Mouse (Mus musculus): ENCODE data around the gene Rab3il1. TPM values are rescaled to one million over a fixed set of nuclear protein-coding genes. Genes with fewer than 3 reads are reported as not detected.

Rab3il1 gene
- polyA plus RNA-seq, 1 experiment from 2014 or later: 23.8 TPM

DNA sequence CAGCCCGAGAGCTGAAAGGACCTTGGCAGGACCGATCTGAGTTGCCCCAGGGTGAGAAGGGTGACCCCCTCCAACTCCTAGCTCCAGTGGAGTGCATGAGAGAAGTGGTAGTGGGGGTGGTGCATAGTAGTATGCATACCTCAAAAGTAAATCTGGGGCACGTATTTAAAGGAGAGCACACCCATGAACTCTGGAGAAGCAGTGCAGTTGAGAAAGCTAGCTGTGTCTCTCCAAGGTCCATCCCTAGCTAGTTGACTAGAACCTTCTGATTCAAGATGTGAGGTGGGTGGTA, 17.0 kb downstream of the Rab3il1 start:
- H3K36me3 ChIP-seq (replicated peaks; ENCODE audit: control insufficient read depth, insufficient read depth): no peaks in the 10 kb centered on the region
- H3K4me1 ChIP-seq (replicated peaks; ENCODE audit: control insufficient read depth, insufficient read depth, low read length): peaks cover 21% of the 10 kb centered on the region
- peak overlapping the region; percentile 83 for H3K4me2 ChIP-seq (replicated peaks)
- no peaks in the 10 kb centered on the region for H3K27me3 ChIP-seq (ENCODE audit: control insufficient read depth, insufficient read depth, low read length)
- WGBS: 5% methylated on average over 3 of the region's 3 CpGs
- no peaks in the 10 kb centered on the region for H3K9me3 ChIP-seq (ENCODE audit: control insufficient read depth, low read length)
- H3K27ac ChIP-seq: no peak overlapping the region
- DNase-seq (ENCODE audit: low spot score) (no peak), ATAC-seq (ENCODE audit: low FRiP score) (peak; percentile 43; the same call in 1 of the 2 replicates)
- H3K4me3 ChIP-seq (replicated peaks; ENCODE audit: low read length): peak overlapping the region; percentile 51
- H3K9ac ChIP-seq: peak overlapping the region; percentile 75

DNA sequence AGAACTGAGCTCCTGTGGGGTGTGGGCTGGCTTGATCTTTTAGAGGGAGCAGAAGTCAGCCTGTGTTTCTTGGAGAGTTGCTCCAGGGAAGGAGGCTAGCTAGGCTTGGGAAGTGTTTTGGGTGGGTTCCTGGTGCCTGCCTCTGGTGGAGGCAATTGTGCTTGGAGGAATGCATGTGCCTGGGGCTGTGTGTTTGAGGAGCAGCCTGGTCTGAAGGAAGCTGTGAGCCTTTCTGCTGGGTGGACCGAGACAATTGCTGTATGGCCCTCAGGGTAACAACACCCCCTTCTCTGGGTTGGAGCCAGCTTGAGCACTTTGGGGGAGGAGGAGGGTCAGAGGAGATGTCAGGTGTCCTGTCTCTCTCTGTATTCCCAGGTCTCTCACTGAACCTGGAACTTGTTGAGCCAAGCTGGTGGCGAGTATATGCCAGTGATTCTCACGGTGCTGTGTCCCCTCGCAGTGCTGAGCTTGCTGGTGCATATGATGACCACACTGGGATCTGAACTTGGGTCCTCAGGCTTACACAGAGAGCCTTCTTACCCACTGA, 17.8 kb downstream of the Rab3il1 start:
- Histone ChIP-seq H3K9me3 (ENCODE audit: control insufficient read depth, low read length) (no peaks in the 10 kb centered on the region), H3K4me2 (replicated peaks) (peak overlapping the region; percentile 83), H3K4me3 (replicated peaks; ENCODE audit: low read length) (peak overlapping the region; percentile 51), H3K27me3 (ENCODE audit: control insufficient read depth, insufficient read depth, low read length) (no peaks in the 10 kb centered on the region), H3K4me1 (replicated peaks; ENCODE audit: control insufficient read depth, insufficient read depth, low read length) (peaks cover 21% of the 10 kb centered on the region), H3K27ac (no peak overlapping the region), H3K9ac (peak overlapping the region; percentile 75; the same call in 1 of the 2 replicates), H3K36me3 (replicated peaks; ENCODE audit: control insufficient read depth, insufficient read depth) (no peaks in the 10 kb centered on the region)
- 73% methylated on average over 4 of the region's 4 CpGs for WGBS
- no peak for DNase-seq (ENCODE audit: low spot score)
- no peak for ATAC-seq (ENCODE audit: low FRiP score)

- no peak overlapping the region for H3K4me3 ChIP-seq (replicated peaks; ENCODE audit: low read length)
- no peak overlapping the region for H3K4me2 ChIP-seq (replicated peaks)
- ATAC-seq (ENCODE audit: low FRiP score) (no peak), DNase-seq (ENCODE audit: low spot score) (no peak)
- no peaks in the 10 kb centered on the region for H3K27me3 ChIP-seq (ENCODE audit: control insufficient read depth, insufficient read depth, low read length)
- H3K9me3 ChIP-seq (ENCODE audit: control insufficient read depth, low read length): no peaks in the 10 kb centered on the region
- H3K4me1 ChIP-seq (replicated peaks; ENCODE audit: control insufficient read depth, insufficient read depth, low read length): peaks cover 29% of the 10 kb centered on the region
- no peak overlapping the region for H3K9ac ChIP-seq
- H3K27ac ChIP-seq: no peak overlapping the region
- 89% methylated on average over 2 of the region's 2 CpGs for WGBS
- H3K36me3 ChIP-seq (replicated peaks; ENCODE audit: control insufficient read depth, insufficient read depth): no peaks in the 10 kb centered on the region
Observed at GRCm38 (mm10) chr19:10021981-10022380, 20.5 kb downstream of the Rab3il1 start.

DNA sequence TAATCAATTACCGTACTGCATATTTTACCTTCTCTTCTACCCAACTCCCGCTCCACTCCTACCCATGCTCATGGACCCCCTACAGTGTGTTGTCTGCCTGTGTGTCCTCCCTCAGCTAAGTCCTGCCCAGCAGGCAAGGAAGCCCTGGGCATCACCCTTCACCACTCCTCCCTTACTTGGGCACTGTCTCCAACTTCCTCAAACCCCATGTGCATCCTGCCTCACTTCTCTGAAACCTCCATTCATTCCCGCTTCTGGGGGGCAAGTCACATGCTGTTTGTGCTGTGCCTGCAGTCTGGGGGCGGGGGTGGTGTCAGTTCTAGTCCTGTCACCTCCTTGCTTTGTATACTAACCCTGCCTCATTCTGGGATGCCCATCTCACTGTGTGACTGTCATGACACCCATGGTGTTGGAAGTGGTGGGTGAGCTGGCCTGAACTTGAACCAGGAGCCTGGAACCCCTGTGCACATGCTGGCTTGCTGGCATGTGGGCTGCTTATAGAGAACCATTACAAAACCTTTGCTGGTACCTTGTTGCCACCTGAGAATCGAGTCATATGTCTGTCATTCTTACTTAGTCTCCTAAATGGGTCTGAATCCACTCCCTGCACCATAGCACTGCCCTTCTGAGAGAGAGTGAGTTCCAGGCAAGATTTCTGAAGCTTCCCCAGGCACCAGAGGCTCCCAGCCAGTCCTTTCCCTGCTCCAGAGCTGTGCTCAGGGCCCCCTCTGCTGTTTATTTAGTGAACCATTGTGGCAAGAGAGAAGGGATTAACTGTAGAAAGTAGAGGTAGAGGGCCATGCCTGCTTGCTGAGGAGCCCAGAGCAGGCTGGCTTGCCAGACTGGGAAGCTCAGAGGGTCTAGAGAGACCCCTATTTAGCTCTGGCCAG, 21.2 kb downstream of the Rab3il1 start:
- DNase-seq (ENCODE audit: low spot score) (no peak), ATAC-seq (ENCODE audit: low FRiP score) (no peak)
- Histone ChIP-seq H3K36me3 (replicated peaks; ENCODE audit: control insufficient read depth, insufficient read depth) (peaks cover 5% of the 10 kb centered on the region; the same call in 1 of the 2 replicates), H3K9me3 (ENCODE audit: control insufficient read depth, low read length) (no peaks in the 10 kb centered on the region), H3K9ac (no peak overlapping the region), H3K4me2 (replicated peaks) (no peak overlapping the region), H3K4me1 (replicated peaks; ENCODE audit: control insufficient read depth, insufficient read depth, low read length) (peaks cover 24% of the 10 kb centered on the region), H3K27me3 (ENCODE audit: control insufficient read depth, insufficient read depth, low read length) (no peaks in the 10 kb centered on the region), H3K27ac (peak overlapping the region; percentile 43), H3K4me3 (replicated peaks; ENCODE audit: low read length) (no peak overlapping the region)
- WGBS: 65% methylated on average over 5 of the region's 5 CpGs

GRCm38 (mm10) chr19:10023304-10023758, 21.9 kb downstream of the Rab3il1 start:
- H3K36me3 ChIP-seq (replicated peaks; ENCODE audit: control insufficient read depth, insufficient read depth): peaks cover 6% of the 10 kb centered on the region
- 64% methylated on average over 9 of the region's 9 CpGs for WGBS
- no peaks in the 10 kb centered on the region for H3K9me3 ChIP-seq (ENCODE audit: control insufficient read depth, low read length)
- DNase-seq (ENCODE audit: low spot score): no peak
- H3K4me1 ChIP-seq (replicated peaks; ENCODE audit: control insufficient read depth, insufficient read depth, low read length): peaks cover 22% of the 10 kb centered on the region
- H3K9ac ChIP-seq: no peak overlapping the region
- no peaks in the 10 kb centered on the region for H3K27me3 ChIP-seq (ENCODE audit: control insufficient read depth, insufficient read depth, low read length)
- H3K27ac ChIP-seq: peak overlapping the region; percentile 43
- H3K4me3 ChIP-seq (replicated peaks; ENCODE audit: low read length): no peak overlapping the region
- ATAC-seq (ENCODE audit: low FRiP score): no peak
- no peak overlapping the region for H3K4me2 ChIP-seq (replicated peaks)

DNA sequence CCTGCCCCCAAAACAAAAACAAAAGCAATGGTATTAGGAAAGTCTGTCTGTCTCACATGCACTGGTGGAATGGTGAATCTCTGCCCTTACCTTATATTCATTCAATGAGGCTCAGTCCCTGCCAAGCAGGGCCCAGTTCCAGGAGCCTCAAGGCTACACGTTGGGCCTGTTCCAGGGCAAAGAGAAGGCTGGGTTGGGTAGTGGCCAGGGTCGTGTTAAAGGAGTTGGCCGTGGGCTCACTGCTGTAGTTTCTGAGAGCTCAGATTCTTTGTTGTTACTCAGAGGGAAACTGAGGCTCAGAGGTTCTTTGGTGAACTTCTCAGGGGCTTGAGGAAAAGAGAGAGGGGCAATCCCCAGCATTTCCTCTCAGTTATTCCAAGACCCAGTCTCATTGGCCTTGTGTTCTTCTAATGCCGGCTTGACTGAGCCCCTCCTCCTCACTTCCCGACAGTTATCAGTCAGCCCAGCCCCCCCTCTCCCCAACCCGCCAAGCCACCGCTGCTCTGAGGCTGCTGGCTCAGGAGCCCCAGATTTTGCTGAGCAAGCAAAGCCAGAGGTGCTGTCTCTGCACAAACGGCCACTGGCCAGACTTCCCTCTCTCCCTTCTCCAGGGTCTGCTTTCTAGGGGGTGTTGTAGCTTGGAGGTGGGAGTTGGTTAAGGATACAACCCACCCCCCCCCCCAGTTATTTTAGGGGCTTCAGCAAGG, 23.9 kb downstream of the Rab3il1 start:
- Histone ChIP-seq H3K4me1 (replicated peaks; ENCODE audit: control insufficient read depth, insufficient read depth, low read length) (peaks cover 12% of the 10 kb centered on the region), H3K27me3 (ENCODE audit: control insufficient read depth, insufficient read depth, low read length) (no peaks in the 10 kb centered on the region), H3K27ac (peak overlapping the region; percentile 28), H3K4me3 (replicated peaks; ENCODE audit: low read length) (no peak overlapping the region), H3K36me3 (replicated peaks; ENCODE audit: control insufficient read depth, insufficient read depth) (peaks cover 6% of the 10 kb centered on the region), H3K9ac (no peak overlapping the region), H3K9me3 (ENCODE audit: control insufficient read depth, low read length) (no peaks in the 10 kb centered on the region), H3K4me2 (replicated peaks) (no peak overlapping the region)
- DNase-seq (ENCODE audit: low spot score) (peak; percentile 52), ATAC-seq (ENCODE audit: low FRiP score) (peak; percentile 59)
- 23% methylated on average over 8 of the region's 8 CpGs for WGBS

DNA sequence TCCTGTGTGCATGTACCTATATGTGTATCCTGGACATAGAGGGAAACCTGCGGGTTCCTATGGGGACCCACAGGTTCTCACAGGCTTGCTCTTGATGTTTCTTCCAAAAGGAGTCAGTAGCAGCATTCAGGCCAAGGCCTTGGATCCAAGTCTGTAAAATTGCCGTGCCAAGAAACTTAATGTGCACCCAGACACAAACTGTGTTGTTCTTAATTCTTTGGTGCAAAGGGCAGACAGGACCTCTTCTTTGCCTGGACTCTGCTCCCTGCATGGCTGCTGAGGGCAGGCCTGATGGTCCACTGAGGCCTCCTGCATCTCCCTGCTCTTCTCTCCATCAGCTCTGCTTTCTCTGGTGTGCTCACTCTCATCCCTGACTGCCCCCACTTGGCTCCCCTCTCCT, 28.3 kb downstream of the Rab3il1 start:
- Histone ChIP-seq H3K36me3 (replicated peaks; ENCODE audit: control insufficient read depth, insufficient read depth) (peaks cover 6% of the 10 kb centered on the region), H3K9ac (no peak overlapping the region), H3K4me1 (replicated peaks; ENCODE audit: control insufficient read depth, insufficient read depth, low read length) (peaks cover 8% of the 10 kb centered on the region), H3K4me2 (replicated peaks) (no peak overlapping the region), H3K27me3 (ENCODE audit: control insufficient read depth, insufficient read depth, low read length) (no peaks in the 10 kb centered on the region), H3K9me3 (ENCODE audit: control insufficient read depth, low read length) (no peaks in the 10 kb centered on the region), H3K27ac (no peak overlapping the region), H3K4me3 (replicated peaks; ENCODE audit: low read length) (no peak overlapping the region)
- ATAC-seq (ENCODE audit: low FRiP score) (no peak), DNase-seq (ENCODE audit: low spot score) (no peak)
- 91% methylated on average over 2 of the region's 2 CpGs for WGBS

DNA sequence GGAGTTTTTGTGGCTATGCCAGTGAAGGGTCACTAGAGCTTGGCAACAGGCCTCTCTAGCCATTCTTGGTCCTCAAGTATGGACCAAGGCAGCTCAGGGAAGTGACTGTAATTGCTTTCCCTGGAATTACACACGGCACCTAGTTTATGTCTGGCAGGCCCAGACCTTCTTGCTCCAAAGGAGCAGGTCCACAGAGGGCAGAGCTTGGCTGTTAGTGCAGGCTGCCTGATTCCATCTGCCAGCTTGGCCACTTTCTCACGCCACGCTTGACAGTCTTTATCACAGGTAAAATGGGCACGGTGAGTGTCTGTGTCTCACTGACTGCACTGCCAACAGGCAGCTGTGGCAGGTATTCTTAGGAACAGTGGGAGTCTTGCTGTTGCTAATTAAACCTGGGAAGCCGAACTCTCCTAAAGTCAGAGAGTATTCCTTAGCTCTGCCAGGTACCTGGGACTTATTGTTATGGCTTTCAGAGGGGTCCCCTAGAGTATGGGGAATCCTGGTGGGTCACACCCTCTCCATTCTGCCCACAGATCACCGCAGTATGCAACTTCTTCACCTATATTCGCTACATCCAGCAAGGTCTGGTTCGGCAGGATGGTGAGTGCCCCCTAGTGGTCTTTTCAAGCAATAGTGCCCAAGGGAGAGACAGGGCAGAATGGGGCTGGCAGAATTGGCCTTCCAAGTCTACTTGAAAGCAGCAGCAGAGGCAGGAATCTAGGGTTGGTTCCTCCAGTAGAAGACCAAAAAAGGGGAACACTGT, 31.9 kb downstream of the Rab3il1 start:
- H3K27ac ChIP-seq: no peak overlapping the region
- no peaks in the 10 kb centered on the region for H3K4me1 ChIP-seq (replicated peaks; ENCODE audit: control insufficient read depth, insufficient read depth, low read length)
- DNase-seq (ENCODE audit: low spot score) (peak; percentile 82), ATAC-seq (ENCODE audit: low FRiP score) (peak; percentile 59; the same call in 1 of the 2 replicates)
- H3K27me3 ChIP-seq (ENCODE audit: control insufficient read depth, insufficient read depth, low read length): no peaks in the 10 kb centered on the region
- H3K9me3 ChIP-seq (ENCODE audit: control insufficient read depth, low read length): no peaks in the 10 kb centered on the region
- H3K4me2 ChIP-seq (replicated peaks): no peak overlapping the region
- no peaks in the 10 kb centered on the region; the same call in 1 of the 2 replicates for H3K36me3 ChIP-seq (replicated peaks; ENCODE audit: control insufficient read depth, insufficient read depth)
- WGBS: 32% methylated on average over 8 of the region's 8 CpGs
- H3K4me3 ChIP-seq (replicated peaks; ENCODE audit: low read length): no peak overlapping the region
- no peak overlapping the region for H3K9ac ChIP-seq

DNA sequence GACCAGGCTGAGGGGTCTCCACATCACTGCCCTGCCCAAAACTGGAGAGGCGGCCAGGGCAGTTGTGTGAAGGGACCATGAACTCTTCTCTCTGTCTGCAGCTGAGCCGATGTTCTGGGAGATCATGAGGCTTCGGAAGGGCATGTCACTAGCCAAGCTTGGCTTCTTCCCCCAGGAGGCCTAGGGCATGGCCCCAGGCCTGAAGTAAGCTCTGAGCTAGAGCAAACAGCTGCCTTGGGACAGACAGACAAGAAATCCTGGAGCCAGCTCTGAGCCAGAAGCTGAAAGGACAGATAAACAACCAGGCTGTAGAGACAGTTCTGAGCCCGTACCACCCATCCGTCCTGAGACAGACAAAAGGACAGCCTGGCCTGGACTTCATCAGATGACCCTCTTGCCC, 32.9 kb downstream of the Rab3il1 start:
- Histone ChIP-seq H3K4me3 (replicated peaks; ENCODE audit: low read length) (no peak overlapping the region), H3K9me3 (ENCODE audit: control insufficient read depth, low read length) (no peaks in the 10 kb centered on the region), H3K4me1 (replicated peaks; ENCODE audit: control insufficient read depth, insufficient read depth, low read length) (no peaks in the 10 kb centered on the region), H3K4me2 (replicated peaks) (no peak overlapping the region), H3K27ac (no peak overlapping the region), H3K27me3 (ENCODE audit: control insufficient read depth, insufficient read depth, low read length) (no peaks in the 10 kb centered on the region), H3K9ac (no peak overlapping the region), H3K36me3 (replicated peaks; ENCODE audit: control insufficient read depth, insufficient read depth) (no peaks in the 10 kb centered on the region)
- 85% methylated on average over 5 of the region's 5 CpGs for WGBS
- DNase-seq (ENCODE audit: low spot score) (no peak), ATAC-seq (ENCODE audit: low FRiP score) (no peak)

All from hindbrain, embryonic 14.5 days (tissue).